Mouse (Mus musculus) CD4-positive, CD25-positive, alpha-beta regulatory T cell, adult 4 months (primary cell): ENCODE measurements around the gene Foxp1. TPM values are rescaled to one million over a fixed set of nuclear protein-coding genes. Genes with fewer than 3 reads are reported as not detected.

Source experiments
- ATAC-seq: one replicate; pipeline ENCODE4 v1.8.0; 2017
- polyA plus RNA-seq, 2 experiments: library from polyadenylated mRNA; unstranded; fragments of 100-300 nt; shearing (Covaris generic); gene quantifications; one replicate each; pipeline ENCODE4 v1.2.1; 2017

The Foxp1 gene
- polyA plus RNA-seq, 2 experiments from 2014 or later: 275 to 341 TPM

GRCm38 (mm10) chr6:99519806-99520675 is 2.5 kb downstream of the Foxp1 start:
- no peak for ATAC-seq

- no peak for ATAC-seq
Measured at GRCm38 (mm10) chr6:99519052-99519451, 3.5 kb downstream of the Foxp1 start.

- ATAC-seq: no peak
Measured at GRCm38 (mm10) chr6:99515667-99516199, 6.8 kb downstream of the Foxp1 start.

DNA sequence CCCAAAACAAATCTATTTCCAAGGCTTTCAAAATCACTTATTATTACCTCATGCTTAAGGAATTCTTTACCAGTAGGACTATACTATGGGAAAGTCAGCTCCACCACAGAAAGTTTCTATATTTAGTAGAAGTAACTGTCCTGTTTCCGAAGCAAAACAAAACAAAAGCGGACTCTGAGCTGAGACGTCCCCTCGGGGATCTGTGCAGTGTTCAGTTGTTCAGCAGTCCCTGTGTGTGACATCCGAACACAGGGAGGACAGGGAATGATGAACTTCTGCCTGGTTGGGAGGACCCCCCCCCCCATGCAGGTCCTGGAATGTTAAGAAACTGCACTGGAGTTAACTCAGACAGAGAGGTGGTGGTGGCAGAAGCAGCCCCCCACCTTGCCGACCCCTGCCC is 10.7 kb downstream of the Foxp1 start:
- ATAC-seq: no peak

DNA sequence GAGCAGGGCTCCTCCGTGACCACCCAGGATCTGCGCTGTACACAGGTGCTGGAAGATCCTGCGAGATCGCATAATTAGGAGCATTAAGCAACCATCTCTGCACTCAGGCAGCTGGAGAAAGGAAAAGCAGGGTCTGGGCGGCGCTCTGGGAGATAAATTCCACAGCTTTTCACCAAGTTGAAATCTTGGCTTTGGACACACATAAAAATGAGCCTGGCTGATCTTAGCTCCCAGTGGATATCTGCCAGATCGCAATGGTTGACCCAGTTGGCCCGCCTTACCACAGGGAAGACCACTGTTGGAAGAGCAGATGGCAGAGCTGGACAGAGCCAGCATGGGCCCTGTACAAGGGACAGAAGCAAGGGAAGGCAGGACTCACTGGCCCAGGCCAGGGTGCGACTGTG is 13.3 kb downstream of the Foxp1 start:
- no peak for ATAC-seq

- ATAC-seq: no peak
Measured at GRCm38 (mm10) chr6:99506816-99507215, 15.7 kb downstream of the Foxp1 start.

DNA sequence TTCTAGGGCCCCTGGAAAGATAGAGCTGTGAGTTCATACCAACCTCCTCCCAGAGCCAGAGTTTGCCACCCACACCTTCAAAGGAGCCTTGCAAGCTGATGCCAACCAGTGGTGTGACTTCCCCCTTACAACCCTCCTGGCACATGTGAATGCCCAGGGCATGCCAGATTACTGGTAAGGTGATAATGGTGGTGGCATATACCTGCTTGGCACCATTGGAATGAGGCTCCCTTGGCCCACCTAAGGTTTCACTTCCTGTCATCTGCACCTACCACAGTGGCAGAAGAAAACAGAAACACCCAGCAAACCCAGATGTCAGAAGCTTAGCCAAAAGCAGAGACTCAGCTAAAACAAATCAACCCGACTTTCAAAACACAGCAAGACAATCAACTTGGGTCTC is 18.8 kb downstream of the Foxp1 start:
- peak; percentile 41 for ATAC-seq

DNA sequence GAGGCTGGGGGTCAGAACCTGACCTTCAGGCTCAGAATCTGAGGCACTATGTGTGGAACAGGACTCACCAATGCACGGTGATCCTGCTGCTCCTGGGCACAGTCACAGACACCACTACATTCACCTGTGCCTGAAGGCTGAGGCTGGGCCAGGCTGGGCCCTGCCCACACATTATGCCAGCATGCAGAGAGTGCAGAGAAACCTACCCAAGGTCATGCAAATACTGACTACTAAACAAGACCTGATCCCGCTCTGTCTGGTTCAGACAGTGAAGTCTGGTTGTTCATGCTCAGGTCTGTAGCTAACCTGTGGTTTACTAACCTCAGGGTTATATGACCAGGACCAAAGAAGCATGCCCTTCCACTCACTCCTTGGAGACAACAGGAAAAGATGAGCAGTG is 19.8 kb downstream of the Foxp1 start:
- no peak for ATAC-seq

DNA sequence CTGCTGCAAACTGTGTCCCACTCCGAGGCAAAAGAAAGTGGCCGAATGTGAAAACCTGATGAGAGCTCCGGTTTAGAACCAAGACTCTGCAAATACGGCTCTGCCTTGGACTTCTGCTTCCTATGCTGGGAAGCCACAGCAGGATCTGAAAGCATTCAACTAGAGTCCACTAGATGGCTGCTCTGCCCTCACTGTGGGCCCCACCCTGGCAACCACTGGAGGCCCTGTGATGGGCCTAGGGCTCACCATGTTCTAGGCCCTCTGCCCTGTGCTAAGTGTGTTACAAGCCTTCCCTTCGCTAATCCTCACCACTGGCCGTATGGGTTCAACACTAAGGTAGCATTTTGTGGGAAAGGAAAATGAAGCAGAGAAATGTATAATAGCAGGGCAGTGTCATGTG is 20.2 kb downstream of the Foxp1 start:
- ATAC-seq: no peak

DNA sequence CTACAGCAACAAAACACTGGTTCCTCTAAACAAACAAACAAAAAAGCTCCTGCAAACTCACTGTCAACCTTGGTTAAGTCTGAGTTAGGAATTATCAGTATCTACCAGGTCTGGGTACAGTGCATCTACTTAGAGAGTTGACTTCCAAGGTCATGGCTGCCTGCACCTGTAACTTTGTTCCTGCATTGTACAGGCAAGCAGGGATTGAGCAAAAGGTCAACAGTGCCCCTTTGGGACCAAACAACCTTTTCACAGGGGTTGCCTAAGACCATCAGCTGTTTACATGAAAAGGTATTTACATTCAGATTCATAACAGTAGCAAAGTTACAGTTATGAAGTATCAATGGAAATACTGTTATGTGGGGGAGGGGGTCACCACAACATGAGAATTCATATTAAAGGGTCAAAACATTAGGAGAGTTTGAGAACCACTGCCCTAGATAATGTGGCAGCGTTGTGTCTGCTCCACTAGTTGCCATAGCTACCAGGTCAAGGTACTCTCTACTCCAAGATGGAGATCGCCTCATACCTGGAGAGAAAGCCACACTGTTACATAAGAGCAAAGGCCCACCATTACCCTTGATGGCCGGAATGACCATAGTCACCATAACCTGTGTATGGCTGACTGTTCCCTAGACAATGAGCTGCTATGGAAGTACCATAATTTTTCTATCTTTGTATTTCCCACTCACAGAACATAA is 21.8 kb downstream of the Foxp1 start:
- ATAC-seq: no peak

- ATAC-seq: no peak
Measured at GRCm38 (mm10) chr6:99498082-99498481, 24.4 kb downstream of the Foxp1 start.

- ATAC-seq: no peak
Measured at GRCm38 (mm10) chr6:99496114-99496513, 26.4 kb downstream of the Foxp1 start.

- no peak for ATAC-seq
Measured at GRCm38 (mm10) chr6:99492937-99493336, 29.6 kb downstream of the Foxp1 start.

DNA sequence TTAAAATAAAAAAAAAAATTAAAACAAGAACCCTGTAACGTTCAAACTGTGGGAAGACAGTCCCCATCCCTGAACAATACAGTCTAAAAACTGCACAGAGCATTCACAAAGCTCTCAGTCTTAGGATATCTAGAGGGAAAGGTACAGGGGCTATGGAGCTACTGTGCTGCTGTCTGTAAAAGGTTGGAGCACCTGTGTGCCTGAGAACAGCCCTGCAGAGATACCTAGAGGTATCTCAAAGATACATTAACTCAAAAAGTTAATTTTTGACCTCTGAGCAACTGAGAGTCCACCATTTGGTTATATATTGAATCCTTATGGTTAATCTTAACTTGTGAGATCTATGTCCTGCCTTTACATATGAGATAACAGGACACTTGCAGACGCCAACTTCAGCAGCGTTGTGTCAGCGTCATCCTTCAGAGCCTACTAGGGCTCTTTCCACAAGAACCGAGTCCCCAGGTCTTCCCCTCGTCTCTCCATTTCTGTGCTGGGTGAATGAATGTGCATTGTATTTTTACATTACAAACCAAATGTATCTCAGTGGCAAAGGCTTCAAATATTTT is 30.5 kb downstream of the Foxp1 start:
- ATAC-seq: no peak

DNA sequence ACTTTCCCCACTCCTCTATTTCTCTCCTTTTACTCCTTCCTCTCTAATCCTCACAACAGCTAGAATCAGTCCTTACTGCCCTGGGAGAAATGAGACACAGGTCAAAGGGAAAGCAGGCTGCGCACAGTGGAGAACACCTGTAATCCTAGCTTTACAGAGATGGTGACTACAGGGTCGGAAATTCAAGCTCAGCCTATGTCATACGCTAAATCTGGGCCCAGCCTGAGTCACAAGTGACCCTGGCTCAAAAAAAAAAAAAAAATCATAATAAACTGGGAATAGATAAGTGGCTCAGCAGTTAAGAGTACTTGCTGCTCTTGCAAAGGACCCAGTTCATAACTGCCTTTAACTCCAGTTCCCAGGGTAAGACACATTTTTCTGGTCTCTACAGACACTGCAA is 31.4 kb downstream of the Foxp1 start:
- ATAC-seq: no peak

DNA sequence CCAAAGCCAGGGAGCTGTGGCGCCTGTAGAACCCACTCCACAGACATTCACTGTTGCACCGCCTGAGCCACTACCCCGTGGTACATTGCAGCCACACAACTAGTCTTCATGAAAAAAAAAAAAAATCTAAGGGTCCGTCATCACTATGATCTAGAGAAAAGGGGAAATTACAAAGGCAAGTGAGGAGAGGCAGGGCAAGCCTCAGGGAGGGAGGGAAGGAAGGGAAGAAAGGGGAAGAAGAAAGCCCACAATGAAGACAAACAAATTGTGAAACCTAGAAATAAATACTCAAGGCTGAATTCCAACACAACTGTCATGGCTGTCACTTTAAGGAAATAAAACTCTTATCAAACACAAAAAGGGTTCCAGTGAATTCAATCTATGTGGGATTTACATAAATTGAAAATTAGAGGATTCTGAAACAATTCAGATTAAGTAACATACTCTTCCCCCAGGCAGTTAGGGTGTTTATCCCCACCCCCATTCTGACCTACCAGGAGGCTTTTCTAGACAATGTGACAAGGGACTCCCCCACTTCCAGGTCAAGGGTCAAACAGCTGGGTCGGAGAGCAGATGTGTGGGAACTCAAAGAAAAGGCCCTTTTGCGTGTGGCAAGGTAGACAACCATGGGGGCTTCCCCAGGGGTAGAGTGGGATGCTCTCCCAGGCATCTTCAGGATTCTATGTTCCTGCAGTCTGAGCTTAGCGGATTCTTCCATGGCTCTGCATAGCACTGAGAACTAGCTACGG is 32.4 kb downstream of the Foxp1 start:
- ATAC-seq: no peak

DNA sequence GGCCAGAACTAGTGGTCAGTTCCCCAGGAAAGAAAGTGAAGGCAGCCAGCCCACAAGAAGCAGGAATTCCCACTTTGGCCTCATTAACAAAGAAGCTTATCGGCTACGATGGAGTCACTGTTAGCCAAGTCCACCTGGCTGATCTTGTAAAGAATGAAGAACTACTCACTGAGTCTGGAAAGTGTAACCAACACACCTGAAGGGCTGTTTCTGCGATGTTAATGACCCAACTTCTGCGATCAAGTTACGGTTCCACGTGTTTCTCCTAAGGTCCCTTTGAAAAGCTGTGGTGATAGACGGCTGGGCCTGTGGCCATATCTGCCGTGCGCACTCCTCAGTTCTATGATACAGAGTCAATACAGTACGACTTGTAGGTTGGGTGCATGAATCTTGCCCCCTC is 33.1 kb downstream of the Foxp1 start:
- ATAC-seq: no peak

- ATAC-seq: no peak
Measured at GRCm38 (mm10) chr6:99485884-99486640, 36.5 kb downstream of the Foxp1 start.

GRCm38 (mm10) chr6:99485217-99485883 is 37.2 kb downstream of the Foxp1 start:
- ATAC-seq: peak; percentile 83

DNA sequence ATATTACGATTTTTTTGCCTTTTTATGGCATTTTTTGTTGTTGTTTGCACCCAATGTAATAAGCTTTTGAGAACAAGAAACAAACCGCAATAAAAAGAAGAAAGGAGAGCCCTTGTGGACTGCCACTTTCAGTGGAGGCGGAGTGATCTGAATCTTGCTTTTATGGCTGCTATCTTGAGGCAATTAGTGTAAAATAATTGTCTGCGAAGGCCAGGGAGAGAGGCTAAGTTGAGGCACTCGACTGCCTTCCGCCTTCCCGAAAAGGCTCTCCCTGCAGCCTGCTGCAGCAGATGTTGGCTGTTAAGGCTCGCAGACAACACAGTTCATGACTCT is 37.7 kb downstream of the Foxp1 start:
- ATAC-seq: no peak

GRCm38 (mm10) chr6:99484197-99484725 is 38.3 kb downstream of the Foxp1 start:
- ATAC-seq: no peak
